Mouse (Mus musculus): Measurements from ENCODE around the gene Zfp790. TPM values are rescaled to one million over a fixed set of nuclear protein-coding genes. Genes with fewer than 3 reads are reported as not detected.

Gene Zfp790
- polyA plus RNA-seq (2012; rRNA removed) = 2.1 TPM in 2 replicates

DNA sequence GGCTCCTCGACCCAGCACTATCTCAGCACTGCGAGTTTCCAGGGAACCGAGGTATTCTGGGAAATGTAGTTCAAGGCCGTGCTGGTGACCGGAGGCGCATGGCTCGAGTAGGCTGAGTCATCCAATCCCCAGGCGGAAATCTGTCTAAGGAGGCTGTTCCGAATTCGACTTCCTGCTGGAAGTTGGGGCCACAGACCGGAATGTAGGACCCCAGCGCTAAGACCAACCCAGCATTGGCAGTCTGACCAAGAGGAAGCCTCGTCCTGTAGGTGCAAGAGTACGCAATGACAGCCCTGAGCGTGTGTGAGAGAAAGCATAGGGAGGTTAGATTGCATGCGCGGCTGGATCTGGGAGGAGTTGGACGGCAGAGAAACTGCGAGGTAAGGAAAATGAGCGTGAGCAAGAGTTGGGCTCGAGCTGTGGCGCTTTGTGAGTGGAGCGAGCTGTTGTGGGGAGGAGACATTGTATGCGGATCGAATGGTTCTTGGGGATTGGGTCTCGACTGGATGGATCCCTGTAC lies at the start of gene Zfp790:
Gene Zfp790 (plus strand): TSS at position 205 of the 520 bp plus-strand sequence.

DNA sequence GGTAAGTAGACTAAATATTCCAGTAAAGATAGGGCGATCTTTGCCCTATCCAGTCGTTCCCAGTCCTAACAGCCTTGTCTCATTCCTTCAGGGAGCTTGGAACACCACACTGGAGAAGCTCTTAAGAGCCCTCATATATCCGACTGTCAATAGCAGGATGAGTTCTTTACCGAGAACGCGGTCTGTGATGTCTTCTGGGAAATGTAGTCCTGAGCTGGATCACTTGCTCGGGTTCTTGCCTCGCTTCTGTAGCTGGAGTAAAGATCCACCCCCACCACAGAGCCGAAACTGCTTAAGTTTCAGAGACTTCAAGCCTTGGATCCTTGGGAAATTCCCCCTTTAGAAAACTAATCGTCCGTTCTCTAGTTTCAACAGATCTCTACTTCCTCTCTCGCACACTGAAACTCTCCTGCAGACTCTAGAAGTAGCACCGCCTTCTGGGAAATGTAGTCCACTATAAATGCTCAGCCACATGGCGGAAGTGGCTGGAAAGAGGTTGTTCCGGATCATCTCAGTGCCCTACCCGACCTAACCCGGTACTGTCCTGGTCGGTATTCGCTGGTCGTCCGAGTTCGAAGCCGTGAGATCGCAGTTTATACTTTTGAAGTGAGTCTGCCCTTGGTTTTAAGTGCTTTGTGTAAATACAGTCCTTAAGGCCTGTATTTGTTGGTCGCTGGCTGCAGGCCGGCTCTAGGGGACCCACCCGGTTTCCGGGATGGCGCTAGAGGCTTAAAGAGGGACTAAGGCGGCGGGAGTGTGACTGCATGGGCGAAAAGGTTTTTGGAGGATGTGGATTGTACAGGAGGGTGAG lies 47.6 kb upstream of the Zfp790 start, which contains the start of gene Zfp84:
Gene Zfp84 (plus strand): TSS at position 463 of the 811 bp plus-strand sequence.

DNA sequence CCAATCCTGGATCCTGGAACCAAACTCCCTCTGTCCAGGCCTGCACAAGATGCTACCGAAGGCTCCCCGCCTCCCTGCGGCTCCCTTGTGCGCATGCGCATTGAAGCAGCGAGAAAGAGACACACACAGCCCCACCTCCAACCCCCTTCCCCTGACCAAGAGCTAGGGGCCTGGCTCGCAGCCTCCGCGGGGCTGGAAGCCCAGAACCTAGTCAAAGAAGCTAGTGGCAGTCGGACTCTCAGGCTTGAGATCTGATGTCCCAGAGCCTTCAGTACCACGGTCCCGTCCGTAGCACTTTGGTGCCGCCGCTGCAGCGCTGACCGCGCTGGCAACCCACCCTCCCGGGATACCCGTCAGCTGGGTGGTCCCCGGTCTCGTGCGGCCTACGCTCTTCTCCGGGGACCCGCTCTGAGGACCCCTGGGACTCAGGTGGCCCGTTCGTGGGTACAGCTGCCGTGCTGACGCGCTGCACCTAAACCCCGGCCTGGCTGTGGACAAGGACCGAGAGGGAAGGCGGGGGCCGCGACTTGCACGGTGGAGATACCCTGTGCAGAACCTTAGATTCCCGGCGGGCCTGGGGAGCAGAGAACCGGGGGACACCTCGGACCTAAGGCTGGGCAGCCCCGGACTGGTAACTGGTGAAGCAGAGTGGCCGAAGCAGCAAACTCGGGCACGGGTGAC lies 31.9 kb upstream of the Zfp790 start, which contains the start of gene Zfp30:
Gene Zfp30 (plus strand): TSS at position 128 of the 681 bp plus-strand sequence.

DNA sequence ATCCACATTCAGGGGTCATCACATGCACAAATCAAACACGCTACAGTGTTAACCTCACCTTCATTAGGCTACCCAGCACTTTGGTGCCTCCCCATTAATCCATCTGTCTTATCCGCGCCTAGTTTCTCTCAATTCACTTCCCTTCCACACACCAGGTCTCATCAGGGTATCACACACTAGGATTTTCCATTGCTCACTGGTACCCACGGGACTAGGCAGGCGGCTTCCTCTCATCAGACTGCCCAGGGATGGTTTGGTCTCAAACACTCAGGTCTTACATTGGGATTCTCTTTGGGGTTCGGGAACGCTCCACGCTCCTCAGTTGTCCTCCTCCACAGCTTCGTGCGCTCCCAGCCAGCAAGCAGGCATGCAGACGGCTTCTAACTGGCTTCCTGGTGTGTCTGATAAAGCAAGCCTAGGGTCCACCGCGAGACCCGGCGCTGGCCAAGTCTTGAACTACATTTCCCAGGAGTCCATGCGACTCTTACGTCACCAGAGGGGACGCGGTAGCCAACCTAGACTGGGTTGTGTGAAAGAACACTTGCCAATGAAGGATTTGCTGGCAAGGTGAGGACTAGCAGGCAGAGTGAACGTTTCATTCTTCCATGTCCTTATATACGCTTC lies 37.4 kb downstream of the Zfp790 start, which contains the start of gene Zfp940:
Gene Zfp940 (minus strand): TSS at position 451 of the 624 bp plus-strand sequence.

DNA sequence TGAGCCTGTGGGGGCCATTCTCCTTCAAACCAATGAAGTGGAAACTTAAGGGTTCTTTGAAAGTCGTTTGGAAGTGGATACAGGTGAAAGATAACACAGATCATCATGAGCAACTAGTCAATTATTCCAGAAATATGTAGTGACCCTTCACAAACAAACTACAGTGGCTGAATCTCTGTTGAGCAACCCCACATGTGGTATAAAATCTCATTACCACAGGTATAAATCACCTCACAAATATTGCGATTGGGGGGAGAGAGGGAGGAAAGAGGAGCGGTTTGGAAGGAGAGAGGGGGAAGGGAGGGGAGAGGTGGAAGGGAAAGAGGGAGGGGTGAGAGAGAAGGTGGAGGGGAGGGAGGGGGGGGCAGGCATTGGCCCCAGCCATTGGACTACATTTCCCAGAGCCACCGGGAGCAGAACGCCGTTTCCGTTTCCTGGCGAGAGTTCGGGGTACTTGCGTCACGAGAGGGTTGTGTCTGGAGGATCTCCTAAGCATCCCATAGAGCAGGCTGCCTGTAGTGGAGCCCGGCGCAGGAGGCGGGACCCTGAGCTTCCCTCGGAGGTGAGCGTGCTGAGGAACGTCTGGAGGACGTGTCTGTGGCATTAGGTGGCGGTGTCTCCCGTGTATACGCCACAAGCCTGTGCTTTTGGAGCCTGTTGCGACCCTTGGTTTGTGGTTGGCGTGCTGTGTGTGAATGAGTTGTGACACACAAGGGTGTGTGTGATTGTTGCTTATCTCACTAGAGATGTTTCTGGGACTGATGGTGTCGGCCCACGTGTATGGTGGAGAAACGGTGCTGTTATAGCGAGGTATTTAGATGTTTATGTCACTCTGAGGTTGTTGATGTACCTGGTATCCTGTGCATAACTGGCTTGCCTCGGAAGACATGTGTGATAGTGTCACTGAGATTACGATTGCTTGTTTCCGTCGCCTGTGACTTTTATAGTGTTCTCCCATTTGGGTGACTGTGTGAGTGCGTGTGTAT lies 43.9 kb downstream of the Zfp790 start, which contains the start of gene Zfp420:
Gene Zfp420 (plus strand): TSS at position 448 of the 986 bp plus-strand sequence.

Other genes with a start within 250 kb of the Zfp790 start
- 0.01 TPM in 1 of 2 replicates, not detected in the other for gene Catsperg2, start 89.1 kb upstream of the Zfp790 start, polyA plus RNA-seq (2012; rRNA removed)
- 2.8 and 3.3 TPM in 2 replicates for gene Zfp84, start 47.6 kb upstream of the Zfp790 start, polyA plus RNA-seq (2012; rRNA removed)
- gene Zfp30, start 32.1 kb upstream of the Zfp790 start, polyA plus RNA-seq (2012; rRNA removed) = 0.37 and 0.49 TPM in 2 replicates
- 0.41 and 0.53 TPM in 2 replicates for gene Zfp940, start 37.6 kb downstream of the Zfp790 start, polyA plus RNA-seq (2012; rRNA removed)
- gene Zfp420, start 43.9 kb downstream of the Zfp790 start, polyA plus RNA-seq (2012; rRNA removed) = 0.83 and 0.98 TPM in 2 replicates
- 1.3 TPM in 2 replicates for gene Zfp27, start 90.5 kb downstream of the Zfp790 start, polyA plus RNA-seq (2012; rRNA removed)
- 0.77 and 0.84 TPM in 2 replicates for gene Zfp383, start 92.1 kb downstream of the Zfp790 start, polyA plus RNA-seq (2012; rRNA removed)
- gene Zfp74, start 138.0 kb downstream of the Zfp790 start, polyA plus RNA-seq (2012; rRNA removed) = 1.4 and 1.6 TPM in 2 replicates
- gene Zfp568, start 167.8 kb downstream of the Zfp790 start, polyA plus RNA-seq (2012; rRNA removed) = 5.8 and 6.6 TPM in 2 replicates
- 0.31 and 0.33 TPM in 2 replicates for gene Zfp14, start 235.3 kb downstream of the Zfp790 start, polyA plus RNA-seq (2012; rRNA removed)

All from liver, embryonic 14 days (tissue).